In the genomic region with DNA sequence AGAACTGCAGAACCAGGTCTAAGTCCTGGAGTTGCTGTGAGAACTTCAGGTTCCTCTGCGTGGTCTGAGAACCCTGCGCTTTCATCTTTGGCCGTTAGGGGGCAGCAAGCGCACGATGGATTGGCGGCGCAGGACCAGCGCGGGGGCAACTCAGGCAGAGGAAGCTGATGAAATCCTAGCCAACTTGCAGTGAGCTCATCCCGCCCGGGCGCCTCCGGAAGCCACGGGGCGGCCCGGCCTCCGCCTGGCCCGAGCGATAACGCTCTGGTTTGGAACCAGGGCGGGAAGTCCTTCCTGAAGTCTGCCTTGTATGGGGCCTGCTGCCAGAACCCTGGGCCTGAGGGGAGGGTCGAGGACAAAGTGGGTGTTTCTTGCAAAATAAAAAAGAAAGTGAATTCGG, we compare ENCODE assay signal across 8 mouse cellular contexts. TPM values are rescaled to one million over a fixed set of nuclear protein-coding genes. Genes with fewer than 3 reads are reported as not detected.
DNase-seq lines count a peak whose midpoint lies in the region; ATAC-seq and TF ChIP-seq lines count a peak whose summit lies in the region.

No protein-coding gene starts in this region.

- peak overlapping the region; percentile 70 for H3K9ac ChIP-seq in ES-Bruce4 (ENCODE audit: low read depth, poor library complexity, severe bottlenecking)
- H3K9ac ChIP-seq in forebrain, embryonic 12.5 days = peak overlapping the region; percentile 57
- peak overlapping the region; percentile 46 for H3K9ac ChIP-seq in heart, postnatal 0 days (replicated peaks; ENCODE audit: low read depth, low read length)
- H3K9ac ChIP-seq in liver, postnatal 0 days (replicated peaks) = peak overlapping the region; percentile 47
- peak overlapping the region; percentile 61 for H3K9ac ChIP-seq in neural tube, embryonic 13.5 days

- peak; percentile 96 for TF ChIP-seq CTCF in ES-Bruce4 (IDR thresholded peaks at IDR 0.05; ENCODE audit: low read depth, low read length)
- TF ChIP-seq CTCF in heart, postnatal 0 days (IDR thresholded peaks at IDR 0.05; ENCODE audit: low read depth) = peak; percentile 99
- TF ChIP-seq CTCF in liver, postnatal 0 days (IDR thresholded peaks at IDR 0.05; ENCODE audit: low read depth) = peak; percentile 100
- TF ChIP-seq CTCF in testis, adult 2 months (IDR thresholded peaks at IDR 0.05; ENCODE audit: control insufficient read depth, insufficient read depth, insufficient replicate concordance, low read depth, low read length) = peak; percentile 95

- no peaks in the 10 kb centered on the region for H3K27me3 ChIP-seq in ES-Bruce4 (ENCODE audit: control insufficient read depth, insufficient read depth, low read length, poor library complexity, severe bottlenecking)
- H3K27me3 ChIP-seq in forebrain, embryonic 12.5 days = no peaks in the 10 kb centered on the region
- H3K27me3 ChIP-seq in heart, postnatal 0 days (ENCODE audit: control insufficient read depth, insufficient read depth, low read length) = no peaks in the 10 kb centered on the region
- peaks cover 9% of the 10 kb centered on the region for H3K27me3 ChIP-seq in liver, postnatal 0 days (ENCODE audit: insufficient read depth, low read length)
- H3K27me3 ChIP-seq in neural tube, embryonic 13.5 days = no peaks in the 10 kb centered on the region
- no peaks in the 10 kb centered on the region for H3K27me3 ChIP-seq in testis, adult 2 months (ENCODE audit: control insufficient read depth, insufficient read depth, low read length)

- H3K27ac ChIP-seq in ES-Bruce4 (ENCODE audit: insufficient read depth, low read length) = peak overlapping the region; percentile 90
- H3K27ac ChIP-seq in forebrain, embryonic 12.5 days = peak overlapping the region; percentile 87
- H3K27ac ChIP-seq in heart, postnatal 0 days (ENCODE audit: low read depth) = peak overlapping the region; percentile 87
- peak overlapping the region; percentile 94 for H3K27ac ChIP-seq in liver, postnatal 0 days (ENCODE audit: low read depth)
- H3K27ac ChIP-seq in neural tube, embryonic 13.5 days (replicated peaks) = peak overlapping the region; percentile 88
- peak overlapping the region; percentile 46 for H3K27ac ChIP-seq in testis, adult 2 months (ENCODE audit: control insufficient read depth, insufficient read depth, low read depth, low read length)

- H3K9me3 ChIP-seq in ES-Bruce4 (replicated peaks; ENCODE audit: control insufficient read depth, insufficient read depth, low read length, poor library complexity, severe bottlenecking) = no peaks in the 10 kb centered on the region
- H3K9me3 ChIP-seq in forebrain, embryonic 12.5 days = no peaks in the 10 kb centered on the region
- H3K9me3 ChIP-seq in heart, postnatal 0 days (replicated peaks; ENCODE audit: control insufficient read depth, low read length) = no peaks in the 10 kb centered on the region
- H3K9me3 ChIP-seq in liver, postnatal 0 days (ENCODE audit: low read length) = no peaks in the 10 kb centered on the region
- H3K9me3 ChIP-seq in neural tube, embryonic 13.5 days = no peaks in the 10 kb centered on the region

- no peak for TF ChIP-seq POLR2A in ES-Bruce4 (IDR thresholded peaks at IDR 0.05; ENCODE audit: insufficient read depth, low read length)
- TF ChIP-seq POLR2A in testis, adult 2 months (IDR thresholded peaks at IDR 0.05; ENCODE audit: control insufficient read depth, low read depth, low read length) = no peak

- peak; percentile 96 for DNase-seq in c-Kit-positive CD71-positive TER-119-positive erythroid progenitor cells, embryonic 14.5 days (ENCODE audit: low spot score)
- DNase-seq in heart, postnatal 0 days (ENCODE audit: low spot score) = peak; percentile 94
- DNase-seq in kidney, postnatal 36 days = peak; percentile 94 to 96
- DNase-seq in liver, postnatal 0 days = peak; percentile 97

- H3K4me3 ChIP-seq in ES-Bruce4 (ENCODE audit: low read depth, low read length) = peak overlapping the region; percentile 70
- H3K4me3 ChIP-seq in forebrain, embryonic 12.5 days (replicated peaks) = peak overlapping the region; percentile 47
- peak overlapping the region; percentile 50 for H3K4me3 ChIP-seq in heart, postnatal 0 days (ENCODE audit: low read depth, low read length)
- H3K4me3 ChIP-seq in liver, postnatal 0 days (ENCODE audit: low read depth, low read length) = peak overlapping the region; percentile 47
- peak overlapping the region; percentile 48 for H3K4me3 ChIP-seq in neural tube, embryonic 13.5 days
- peak overlapping the region; percentile 86 for H3K4me3 ChIP-seq in testis, adult 2 months (ENCODE audit: control insufficient read depth, low read depth, low read length)

- under 1% methylated on average over 23 of the region's 23 CpGs for WGBS in forebrain, embryonic 12.5 days
- WGBS in heart, postnatal 0 days = under 1% methylated on average over 23 of the region's 23 CpGs
- WGBS in liver, postnatal 0 days (ENCODE audit: insufficient replicate concordance) = under 1% methylated on average over 23 of the region's 23 CpGs
- WGBS in neural tube, embryonic 13.5 days = under 1% methylated on average over 23 of the region's 23 CpGs

- peak; percentile 62 for ATAC-seq in forebrain, embryonic 12.5 days (ENCODE audit: low FRiP score)
- peak; percentile 88 for ATAC-seq in heart, postnatal 0 days (ENCODE audit: insufficient read depth, low read depth)
- ATAC-seq in liver, postnatal 0 days = peak; percentile 87
- peak; percentile 74 for ATAC-seq in neural tube, embryonic 13.5 days (ENCODE audit: low read depth)

- H3K36me3 ChIP-seq in ES-Bruce4 (ENCODE audit: control insufficient read depth, insufficient read depth, low read length, poor library complexity, severe bottlenecking) = no peaks in the 10 kb centered on the region
- no peaks in the 10 kb centered on the region for H3K36me3 ChIP-seq in forebrain, embryonic 12.5 days (replicated peaks)
- H3K36me3 ChIP-seq in heart, postnatal 0 days (replicated peaks; ENCODE audit: control insufficient read depth, insufficient read depth, low read length) = no peaks in the 10 kb centered on the region
- H3K36me3 ChIP-seq in liver, postnatal 0 days (replicated peaks; ENCODE audit: insufficient read depth, low read length) = no peaks in the 10 kb centered on the region
- H3K36me3 ChIP-seq in neural tube, embryonic 13.5 days = no peaks in the 10 kb centered on the region
- H3K36me3 ChIP-seq in testis, adult 2 months (ENCODE audit: control insufficient read depth, insufficient read depth, low read length) = no peaks in the 10 kb centered on the region

- TF ChIP-seq EP300 in ES-Bruce4 (IDR thresholded peaks at IDR 0.05; ENCODE audit: insufficient read depth, low read depth, low read length) = peak; percentile 58; the same call in 1 of the 2 replicates
- peak; percentile 98 for TF ChIP-seq EP300 in heart, postnatal 0 days (IDR thresholded peaks at IDR 0.05; ENCODE audit: low read depth)
- peak; percentile 96 for TF ChIP-seq EP300 in liver, postnatal 0 days (IDR thresholded peaks at IDR 0.05; ENCODE audit: low read depth)

- H3K4me1 ChIP-seq in ES-Bruce4 (ENCODE audit: control insufficient read depth, insufficient read depth, low read length) = no peaks in the 10 kb centered on the region
- H3K4me1 ChIP-seq in forebrain, embryonic 12.5 days = peaks cover 32% of the 10 kb centered on the region
- peaks cover 11% of the 10 kb centered on the region; the same call in 1 of the 2 replicates for H3K4me1 ChIP-seq in heart, postnatal 0 days (ENCODE audit: control insufficient read depth, insufficient read depth)
- peaks cover 18% of the 10 kb centered on the region for H3K4me1 ChIP-seq in liver, postnatal 0 days (ENCODE audit: insufficient read depth)
- peaks cover 39% of the 10 kb centered on the region for H3K4me1 ChIP-seq in neural tube, embryonic 13.5 days (replicated peaks)
- peaks cover 32% of the 10 kb centered on the region for H3K4me1 ChIP-seq in testis, adult 2 months (ENCODE audit: control insufficient read depth, insufficient read depth, low read length)

- peak overlapping the region; percentile 88 for H3K4me2 ChIP-seq in forebrain, embryonic 12.5 days
- H3K4me2 ChIP-seq in heart, postnatal 0 days (ENCODE audit: low read depth, low read length) = peak overlapping the region; percentile 71
- H3K4me2 ChIP-seq in liver, postnatal 0 days (ENCODE audit: low read depth, low read length) = peak overlapping the region; percentile 77
- H3K4me2 ChIP-seq in neural tube, embryonic 13.5 days = peak overlapping the region; percentile 88

RNA-seq across cellular contexts. Expression of a gene that starts 8.2 kb away (rescaled TPM):
- polyA plus RNA-seq in ES-Bruce4 (2011; ENCODE audit: insufficient read depth, insufficient read length, low read depth, missing spikeins) = 86.6 and 104 TPM in 2 replicates
- 42.3 and 44.6 TPM in 2 replicates for polyA plus RNA-seq in forebrain, embryonic 12.5 days (2016; fragmentation: Nextera tagmentation; extraction: Ambion mirVana)
- total RNA-seq in heart, postnatal 0 days (2014; rRNA removed; ENCODE audit: low replicate concordance) = 5.7 and 43.7 TPM in 2 replicates
- polyA plus RNA-seq in heart, postnatal 0 days (2015; fragmentation: Nextera tagmentation; extraction: Ambion mirVana) = 4.7 and 7.2 TPM in 2 replicates
- 5.7 and 8.8 TPM in 2 replicates for polyA plus RNA-seq in liver, postnatal 0 days (2015; fragmentation: Nextera tagmentation; extraction: Ambion mirVana)
- polyA plus RNA-seq in neural tube, embryonic 13.5 days (2015; fragmentation: Nextera tagmentation; extraction: Ambion mirVana) = 31.2 and 35.4 TPM in 2 replicates
- 46.0 and 47.1 TPM in 2 replicates for polyA plus RNA-seq in testis, adult 2 months (2012; rRNA removed)

RNA-seq across cellular contexts. Expression of a gene that starts 13.4 kb away (rescaled TPM):
- 38.5 and 38.7 TPM in 2 replicates for polyA plus RNA-seq in ES-Bruce4 (2011; ENCODE audit: insufficient read depth, insufficient read length, low read depth, missing spikeins)
- 12.8 and 14.6 TPM in 2 replicates for polyA plus RNA-seq in forebrain, embryonic 12.5 days (2016; fragmentation: Nextera tagmentation; extraction: Ambion mirVana)
- total RNA-seq in heart, postnatal 0 days (2014; rRNA removed; ENCODE audit: low replicate concordance) = 7.3 and 14.6 TPM in 2 replicates
- polyA plus RNA-seq in heart, postnatal 0 days (2015; fragmentation: Nextera tagmentation; extraction: Ambion mirVana) = 5.6 and 6.6 TPM in 2 replicates
- 3.7 and 4.1 TPM in 2 replicates for polyA plus RNA-seq in liver, postnatal 0 days (2015; fragmentation: Nextera tagmentation; extraction: Ambion mirVana)
- polyA plus RNA-seq in neural tube, embryonic 13.5 days (2015; fragmentation: Nextera tagmentation; extraction: Ambion mirVana) = 22.4 and 22.8 TPM in 2 replicates
- 4.0 and 6.1 TPM in 2 replicates for polyA plus RNA-seq in testis, adult 2 months (2012; rRNA removed)

RNA-seq across cellular contexts. Expression of a gene that starts 21.4 kb away (rescaled TPM):
- polyA plus RNA-seq in ES-Bruce4 (2011; ENCODE audit: insufficient read depth, insufficient read length, low read depth, missing spikeins) = 3.3 and 4.6 TPM in 2 replicates
- 13.4 and 14.5 TPM in 2 replicates for polyA plus RNA-seq in forebrain, embryonic 12.5 days (2016; fragmentation: Nextera tagmentation; extraction: Ambion mirVana)
- total RNA-seq in heart, postnatal 0 days (2014; rRNA removed; ENCODE audit: low replicate concordance) = 9.8 and 10.7 TPM in 2 replicates
- polyA plus RNA-seq in heart, postnatal 0 days (2015; fragmentation: Nextera tagmentation; extraction: Ambion mirVana) = 7.7 and 9.6 TPM in 2 replicates
- 7.5 and 8.4 TPM in 2 replicates for polyA plus RNA-seq in liver, postnatal 0 days (2015; fragmentation: Nextera tagmentation; extraction: Ambion mirVana)
- polyA plus RNA-seq in neural tube, embryonic 13.5 days (2015; fragmentation: Nextera tagmentation; extraction: Ambion mirVana) = 30.0 and 39.3 TPM in 2 replicates
- polyA plus RNA-seq in testis, adult 2 months (2012; rRNA removed) = 19.5 and 22.5 TPM in 2 replicates

RNA-seq across cellular contexts. Expression of a gene that starts 35.5 kb away (rescaled TPM):
- polyA plus RNA-seq in ES-Bruce4 (2011; ENCODE audit: insufficient read depth, insufficient read length, low read depth, missing spikeins) = not detected in 2 replicates
- 0.70 and 0.73 TPM in 2 replicates for polyA plus RNA-seq in forebrain, embryonic 12.5 days (2016; fragmentation: Nextera tagmentation; extraction: Ambion mirVana)
- total RNA-seq in heart, postnatal 0 days (2014; rRNA removed; ENCODE audit: low replicate concordance) = 2.0 and 3.3 TPM in 2 replicates
- polyA plus RNA-seq in heart, postnatal 0 days (2015; fragmentation: Nextera tagmentation; extraction: Ambion mirVana) = 1.9 and 2.2 TPM in 2 replicates
- polyA plus RNA-seq in liver, postnatal 0 days (2015; fragmentation: Nextera tagmentation; extraction: Ambion mirVana) = 5.5 and 6.9 TPM in 2 replicates
- 2.3 and 2.8 TPM in 2 replicates for polyA plus RNA-seq in neural tube, embryonic 13.5 days (2015; fragmentation: Nextera tagmentation; extraction: Ambion mirVana)
- 0.53 and 0.65 TPM in 2 replicates for polyA plus RNA-seq in testis, adult 2 months (2012; rRNA removed)

RNA-seq across cellular contexts. Expression of a gene that starts 50.9 kb away (rescaled TPM):
- polyA plus RNA-seq in ES-Bruce4 (2011; ENCODE audit: insufficient read depth, insufficient read length, low read depth, missing spikeins) = not detected in 2 replicates
- not detected in 2 replicates for polyA plus RNA-seq in forebrain, embryonic 12.5 days (2016; fragmentation: Nextera tagmentation; extraction: Ambion mirVana)
- 0.04 and 0.65 TPM in 2 replicates for total RNA-seq in heart, postnatal 0 days (2014; rRNA removed; ENCODE audit: low replicate concordance)
- 0.60 and 0.67 TPM in 2 replicates for polyA plus RNA-seq in heart, postnatal 0 days (2015; fragmentation: Nextera tagmentation; extraction: Ambion mirVana)
- 0.92 and 1.2 TPM in 2 replicates for polyA plus RNA-seq in liver, postnatal 0 days (2015; fragmentation: Nextera tagmentation; extraction: Ambion mirVana)
- 0.15 TPM in 1 of 2 replicates, not detected in the other for polyA plus RNA-seq in neural tube, embryonic 13.5 days (2015; fragmentation: Nextera tagmentation; extraction: Ambion mirVana)
- 0.02 and 0.07 TPM in 2 replicates for polyA plus RNA-seq in testis, adult 2 months (2012; rRNA removed)

Comparison
In these comparisons a context has a peak if more than half of its experiments do, and no peak if none do; other contexts are left out.
1. Peak in every context shown above with its lines: DNase-seq, ATAC-seq, H3K4me3 ChIP-seq and H3K27ac ChIP-seq.